Mouse (Mus musculus) C2C12 (cell line): ENCODE results near the gene Tctex1d1. TPM values are rescaled to one million over a fixed set of nuclear protein-coding genes. Genes with fewer than 3 reads are reported as not detected.

Source experiments
- H3K27me3 ChIP-seq: one replicate; pipeline ENCODE4 v1.6.1; 2011; ENCODE audit not compliant: control insufficient read depth, insufficient read depth, insufficient read length
- H3K36me3 ChIP-seq: one replicate; pipeline ENCODE4 v1.6.1; 2011; ENCODE audit not compliant: control insufficient read depth, insufficient read depth
- H3K4me3 ChIP-seq: one replicate; pipeline ENCODE4 v1.5.1; 2011; ENCODE audit warnings: mild to moderate bottlenecking, control low read depth; ENCODE audit not compliant: poor library complexity, insufficient read depth, severe bottlenecking
- H3K79me2 ChIP-seq: one replicate; pipeline ENCODE4 v1.6.1; 2011; ENCODE audit not compliant: control insufficient read depth, insufficient read depth
- H3K79me3 ChIP-seq: one replicate; pipeline ENCODE4 v1.6.1; 2011; ENCODE audit warnings: low read depth, control low read depth
- H3ac ChIP-seq: one replicate; pipeline ENCODE3; 2011; ENCODE audit warnings: low read depth; ENCODE audit not compliant: control insufficient read depth, insufficient read length
- CEBPB ChIP-seq: IDR thresholded peaks from one replicate; pipeline ENCODE4 v1.6.1; 2011; ENCODE audit warnings: low read depth, mild to moderate bottlenecking, control low read depth, moderate library complexity
- CTCF ChIP-seq: IDR thresholded peaks from one replicate; pipeline ENCODE4 v1.5.1; 2011; ENCODE audit not compliant: control insufficient read depth, insufficient read depth, insufficient read length
- FOSL1 ChIP-seq: IDR thresholded peaks from one replicate; pipeline ENCODE4 v1.8.0; 2011; ENCODE audit warnings: mild to moderate bottlenecking, low read length; ENCODE audit not compliant: poor library complexity, insufficient read depth, severe bottlenecking
- MAX ChIP-seq: IDR thresholded peaks from one replicate; pipeline ENCODE4 v1.6.1; 2011; ENCODE audit warnings: mild to moderate bottlenecking, control low read depth
- MYOD1 ChIP-seq: IDR thresholded peaks from one replicate; pipeline ENCODE4 v1.6.1; 2011; ENCODE audit warnings: low read depth; ENCODE audit not compliant: control insufficient read depth, insufficient read length
- MYOG ChIP-seq: IDR thresholded peaks from one replicate; pipeline ENCODE4 v1.6.1; 2011; ENCODE audit not compliant: control insufficient read depth, insufficient read length; ENCODE audit errors: extremely low read depth
- USF1 ChIP-seq: IDR thresholded peaks from one replicate; pipeline ENCODE4 v1.6.1; 2011; ENCODE audit warnings: low read depth, mild to moderate bottlenecking, control low read depth, moderate library complexity
- polyA plus RNA-seq: library from polyadenylated mRNA; unstranded; fragments of >200 nt; fragmentation: generic; extraction: Trizol; gene quantifications from one replicate; pipeline ENCODE4 v1.2.1, GENCODE M21; 2012; ENCODE audit warnings: missing spikeins

Gene Tctex1d1
- polyA plus RNA-seq, 1 experiment: not detected

GRCm38 (mm10) chr4:102971159-102971558, 7.2 kb upstream of the Tctex1d1 start:
- Histone ChIP-seq H3K79me3 (no peaks in the 10 kb centered on the region), H3K36me3 (no peaks in the 10 kb centered on the region), H3K79me2 (no peaks in the 10 kb centered on the region), H3K27me3 (no peaks in the 10 kb centered on the region), H3K4me3 (no peak overlapping the region), H3ac (no peak overlapping the region)
- TF ChIP-seq MYOG (no peak), USF1 (no peak), CEBPB (no peak), MAX (no peak), FOSL1 (no peak), MYOD1 (no peak), CTCF (no peak)

GRCm38 (mm10) chr4:102972071-102972470, 6.3 kb upstream of the Tctex1d1 start:
- no peaks in the 10 kb centered on the region for H3K36me3 ChIP-seq
- no peaks in the 10 kb centered on the region for H3K79me2 ChIP-seq
- TF ChIP-seq CTCF: no peak
- no peak for TF ChIP-seq FOSL1
- no peak for TF ChIP-seq USF1
- no peak for TF ChIP-seq MAX
- no peak for TF ChIP-seq CEBPB
- TF ChIP-seq MYOG: no peak
- no peak for TF ChIP-seq MYOD1
- no peak overlapping the region for H3K4me3 ChIP-seq
- no peaks in the 10 kb centered on the region for H3K79me3 ChIP-seq
- H3ac ChIP-seq: no peak overlapping the region
- H3K27me3 ChIP-seq: no peaks in the 10 kb centered on the region

- no peaks in the 10 kb centered on the region for H3K79me2 ChIP-seq
- H3K79me3 ChIP-seq: no peaks in the 10 kb centered on the region
- H3ac ChIP-seq: no peak overlapping the region
- no peaks in the 10 kb centered on the region for H3K36me3 ChIP-seq
- no peaks in the 10 kb centered on the region for H3K27me3 ChIP-seq
- TF ChIP-seq USF1 (no peak), CEBPB (no peak), FOSL1 (no peak), MAX (no peak), CTCF (no peak), MYOG (no peak), MYOD1 (no peak)
- no peak overlapping the region for H3K4me3 ChIP-seq
These were observed 4.2 kb upstream of the Tctex1d1 start for GRCm38 (mm10) chr4:102974172-102974571.

GRCm38 (mm10) chr4:102976290-102977275, 1.8 kb upstream of the Tctex1d1 start:
- Histone ChIP-seq H3K79me2 (no peaks in the 10 kb centered on the region), H3K27me3 (no peaks in the 10 kb centered on the region), H3ac (no peak overlapping the region), H3K79me3 (no peaks in the 10 kb centered on the region), H3K4me3 (no peak overlapping the region), H3K36me3 (no peaks in the 10 kb centered on the region)
- no peak for TF ChIP-seq CEBPB
- no peak for TF ChIP-seq MAX
- no peak for TF ChIP-seq CTCF
- no peak for TF ChIP-seq USF1
- no peak for TF ChIP-seq MYOD1
- no peak for TF ChIP-seq MYOG
- TF ChIP-seq FOSL1: no peak

GRCm38 (mm10) chr4:102977778-102978321, 556 bp upstream of the Tctex1d1 start:
- Histone ChIP-seq H3K27me3 (no peaks in the 10 kb centered on the region), H3K79me2 (no peaks in the 10 kb centered on the region), H3ac (no peak overlapping the region), H3K36me3 (no peaks in the 10 kb centered on the region), H3K79me3 (no peaks in the 10 kb centered on the region), H3K4me3 (no peak overlapping the region)
- no peak for TF ChIP-seq CTCF
- TF ChIP-seq MYOG: no peak
- no peak for TF ChIP-seq USF1
- no peak for TF ChIP-seq MYOD1
- no peak for TF ChIP-seq MAX
- TF ChIP-seq CEBPB: no peak
- TF ChIP-seq FOSL1: no peak
